Mouse (Mus musculus): ENCODE results near the gene Klf2.

The Klf2 gene

GRCm38 (mm10) chr8:72305210-72305905 lies 13.5 kb upstream of the Klf2 start, which contains the start of gene Gm10282:
Gene Gm10282, minus strand, starts transcription at chr8:72305260.
- DNase-seq (ENCODE audit: low spot score) = no peak

- DNase-seq (ENCODE audit: low spot score) = no peak
Observed at GRCm38 (mm10) chr8:72306913-72307312, 11.9 kb upstream of the Klf2 start.

- DNase-seq (ENCODE audit: low spot score) = no peak
Observed at GRCm38 (mm10) chr8:72308276-72308675, 10.6 kb upstream of the Klf2 start.

GRCm38 (mm10) chr8:72310849-72311506 lies 7.9 kb upstream of the Klf2 start:
- peak; percentile 76 for DNase-seq (ENCODE audit: low spot score)

- no peak for DNase-seq (ENCODE audit: low spot score)
Observed at GRCm38 (mm10) chr8:72312926-72313518, 5.8 kb upstream of the Klf2 start.

- DNase-seq (ENCODE audit: low spot score) = no peak
Observed at GRCm38 (mm10) chr8:72316053-72316695, 2.7 kb upstream of the Klf2 start.

GRCm38 (mm10) chr8:72317741-72318301 lies 1.0 kb upstream of the Klf2 start:
- no peak for DNase-seq (ENCODE audit: low spot score)

GRCm38 (mm10) chr8:72319397-72319796 lies 564 bp downstream of the Klf2 start:
- DNase-seq (ENCODE audit: low spot score) = no peak

- no peak for DNase-seq (ENCODE audit: low spot score)
Observed at GRCm38 (mm10) chr8:72319921-72320802, 1.3 kb downstream of the Klf2 start.

GRCm38 (mm10) chr8:72320803-72321583 lies 2.2 kb downstream of the Klf2 start:
- no peak for DNase-seq (ENCODE audit: low spot score)

- no peak for DNase-seq (ENCODE audit: low spot score)
Observed at GRCm38 (mm10) chr8:72321635-72322441, 3.0 kb downstream of the Klf2 start.

- no peak for DNase-seq (ENCODE audit: low spot score)
Observed at GRCm38 (mm10) chr8:72322471-72322889, 3.6 kb downstream of the Klf2 start.

GRCm38 (mm10) chr8:72323131-72323725 lies 4.4 kb downstream of the Klf2 start:
- no peak for DNase-seq (ENCODE audit: low spot score)

- no peak for DNase-seq (ENCODE audit: low spot score)
Observed at GRCm38 (mm10) chr8:72324036-72324706, 5.3 kb downstream of the Klf2 start.

- no peak for DNase-seq (ENCODE audit: low spot score)
Observed at GRCm38 (mm10) chr8:72324708-72325107, 5.9 kb downstream of the Klf2 start.

GRCm38 (mm10) chr8:72329116-72329515 lies 10.3 kb downstream of the Klf2 start:
- no peak for DNase-seq (ENCODE audit: low spot score)

- no peak for DNase-seq (ENCODE audit: low spot score)
Observed at GRCm38 (mm10) chr8:72330806-72331516, 12.1 kb downstream of the Klf2 start.

- no peak for DNase-seq (ENCODE audit: low spot score)
Observed at GRCm38 (mm10) chr8:72331631-72332030, 12.8 kb downstream of the Klf2 start.
